13 mouse cellular contexts compared by ENCODE assay signal in the genomic region with DNA sequence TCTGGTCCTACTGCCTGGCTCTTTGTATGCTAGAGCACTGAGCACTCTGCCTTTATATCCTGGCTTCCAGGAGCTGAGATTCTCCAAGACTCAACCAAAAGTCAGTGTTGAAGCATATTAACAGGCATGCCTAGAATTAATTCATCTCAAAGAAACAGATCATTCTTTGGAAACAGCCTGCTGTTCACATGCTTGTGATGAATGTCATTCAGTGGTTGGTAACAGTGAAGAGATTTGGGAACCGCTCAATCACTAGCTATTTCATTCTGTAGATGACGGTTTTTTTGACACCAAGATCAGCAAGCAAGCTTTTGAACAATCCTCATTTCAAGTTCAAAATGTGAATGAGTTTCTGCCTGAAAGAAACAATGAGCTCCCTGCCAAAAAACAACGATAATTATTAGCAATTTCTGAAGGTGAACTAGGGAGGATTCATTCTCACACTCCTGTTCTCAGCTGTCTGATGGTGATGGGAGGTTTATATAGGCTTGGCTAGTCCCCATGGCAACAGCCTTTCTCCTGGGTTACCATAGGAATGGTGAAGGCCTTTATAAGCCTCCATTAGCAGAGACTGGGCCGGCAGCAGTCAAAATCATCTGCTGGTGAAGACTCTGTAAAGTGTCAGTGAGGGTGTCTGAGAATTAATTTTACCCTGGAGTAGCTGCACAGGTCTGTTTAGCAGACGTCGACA.
A peak's percentile ranks its signal among the peaks of the same experiment; 100 is the strongest.
DNase-seq lines count a peak whose midpoint lies in the region; ATAC-seq and TF ChIP-seq lines count a peak whose summit lies in the region.
"Had no signal": no experiment of that assay in that cellular context is flagged by ENCODE, and none has a peak within 500 bp of the region (broad histone marks: within the 10 kb centered on the region; RNA-seq: fewer than 3 reads in every experiment).

No protein-coding gene starts in this region.

- ATAC-seq in hindbrain, embryonic 13.5 days (ENCODE audit: low FRiP score), result peak; percentile 89
- ATAC-seq in midbrain, embryonic 15.5 days (replicated peaks), result peak; percentile 97
- no peak for ATAC-seq in megakaryocyte progenitor cell, adult 5-6 weeks (replicated peaks; ENCODE audit: poor library complexity)
- ATAC-seq: intestine, embryonic 16.5 days; liver, embryonic 12.5 days had no signal

- H3K9me3 ChIP-seq in hindbrain, embryonic 13.5 days, result 0 out of 2 replicates have a peak, but pooled peaks cover 2% of the 10 kb centered on the region
- no peaks in the 10 kb centered on the region for H3K9me3 ChIP-seq in midbrain, embryonic 15.5 days
- H3K9me3 ChIP-seq: heart, embryonic 13.5 days; liver, embryonic 12.5 days had no signal

- no peak overlapping the region for H3K9ac ChIP-seq in hindbrain, embryonic 13.5 days
- H3K9ac ChIP-seq in midbrain, embryonic 15.5 days, result no peak overlapping the region
- H3K9ac ChIP-seq: heart, embryonic 13.5 days; liver, embryonic 12.5 days had no signal

- no peak overlapping the region for H3K4me3 ChIP-seq in hindbrain, embryonic 13.5 days
- no peak overlapping the region for H3K4me3 ChIP-seq in midbrain, embryonic 15.5 days
- H3K4me3 ChIP-seq: heart, embryonic 13.5 days; left cerebral cortex, adult 2 months; liver, embryonic 12.5 days had no signal

- no peaks in the 10 kb centered on the region for H3K27me3 ChIP-seq in hindbrain, embryonic 13.5 days
- H3K27me3 ChIP-seq in midbrain, embryonic 15.5 days (replicated peaks), result no peaks in the 10 kb centered on the region
- H3K27me3 ChIP-seq: heart, embryonic 13.5 days; liver, embryonic 12.5 days had no signal

- 37% methylated on average over 6 of the region's 6 CpGs for WGBS in hindbrain, embryonic 13.5 days
- 31% methylated on average over 6 of the region's 6 CpGs for WGBS in midbrain, embryonic 15.5 days

- no peak for TF ChIP-seq POLR2A in brain, embryonic 14.5 days (IDR thresholded peaks at IDR 0.05; ENCODE audit: borderline replicate concordance, extremely low read depth, insufficient read depth, insufficient read length, poor library complexity, severe bottlenecking)

- H3K4me2 ChIP-seq in hindbrain, embryonic 13.5 days, result no peak overlapping the region
- H3K4me2 ChIP-seq in midbrain, embryonic 15.5 days, result no peak overlapping the region
- H3K4me2 ChIP-seq: heart, embryonic 13.5 days; liver, embryonic 12.5 days had no signal

- no peaks in the 10 kb centered on the region for H3K36me3 ChIP-seq in hindbrain, embryonic 13.5 days
- H3K36me3 ChIP-seq in midbrain, embryonic 15.5 days (replicated peaks), result no peaks in the 10 kb centered on the region
- H3K36me3 ChIP-seq: heart, embryonic 13.5 days; liver, embryonic 12.5 days had no signal

- H3K27ac ChIP-seq in hindbrain, embryonic 13.5 days, result peak overlapping the region; percentile 48; the same call in 1 of the 2 replicates
- H3K27ac ChIP-seq in midbrain, embryonic 15.5 days, result peak overlapping the region; percentile 42
- H3K27ac ChIP-seq: heart, embryonic 13.5 days; left cerebral cortex, adult 2 months; liver, embryonic 12.5 days had no signal

- TF ChIP-seq CTCF in brain, embryonic 14.5 days (IDR thresholded peaks at IDR 0.05; ENCODE audit: borderline replicate concordance, extremely low read depth, insufficient read depth, insufficient read length), result no peak

- DNase-seq in R1 (ENCODE audit: low read depth, low spot score), result peak; percentile 8
- peak; percentile 86 for DNase-seq in brain, embryonic 14.5 days (ENCODE audit: low read depth)
- DNase-seq in adrenal gland, adult (ENCODE audit: inconsistent age in 2 of 2, low spot score in 1 of 2), result no peak
- no peak for DNase-seq in thymus, postnatal 0 days (ENCODE audit: low spot score)
- DNase-seq: cerebellum, postnatal 14 days; lung, postnatal 4 days had no signal

- H3K4me1 ChIP-seq in hindbrain, embryonic 13.5 days (replicated peaks), result peaks cover 18% of the 10 kb centered on the region
- peaks cover 12% of the 10 kb centered on the region; the same call in 1 of the 2 replicates for H3K4me1 ChIP-seq in midbrain, embryonic 15.5 days
- H3K4me1 ChIP-seq: heart, embryonic 13.5 days; liver, embryonic 12.5 days had no signal

Comparison
In these comparisons a context has a peak if more than half of its experiments do, and no peak if none do; other contexts are left out.
1. DNase-seq: peak in R1 (single experiment) and brain, embryonic 14.5 days (single experiment); none in adrenal gland, adult (0 of 2) and thymus, postnatal 0 days (single experiment).